Mouse (Mus musculus): ENCODE results near the gene Ift140.

GRCm38 (mm10) chr17:25114908-25115645 is 99.2 kb downstream of the Ift140 start:
- TF ChIP-seq CTCF (IDR thresholded peaks at IDR 0.05; ENCODE audit: borderline replicate concordance, extremely low read depth, insufficient read depth, insufficient read length) (no peak), POLR2A (IDR thresholded peaks at IDR 0.05; ENCODE audit: borderline replicate concordance, extremely low read depth, insufficient read depth, insufficient read length, poor library complexity, severe bottlenecking) (no peak)
